Mouse (Mus musculus) urinary bladder, postnatal 25 days (tissue): ENCODE data around the gene Aaed1.
A peak's percentile ranks its signal among the peaks of the same experiment; 100 is the strongest.

Source experiments
- DNase-seq: peaks from one replicate; pipeline ENCODE4 v3.0.0; 2022; ENCODE audit warnings: low spot score

Aaed1 gene

GRCm38 (mm10) chr13:64248775-64249524, 63.6 kb downstream of the Aaed1 start:
- peak; percentile 93 for DNase-seq

DNA sequence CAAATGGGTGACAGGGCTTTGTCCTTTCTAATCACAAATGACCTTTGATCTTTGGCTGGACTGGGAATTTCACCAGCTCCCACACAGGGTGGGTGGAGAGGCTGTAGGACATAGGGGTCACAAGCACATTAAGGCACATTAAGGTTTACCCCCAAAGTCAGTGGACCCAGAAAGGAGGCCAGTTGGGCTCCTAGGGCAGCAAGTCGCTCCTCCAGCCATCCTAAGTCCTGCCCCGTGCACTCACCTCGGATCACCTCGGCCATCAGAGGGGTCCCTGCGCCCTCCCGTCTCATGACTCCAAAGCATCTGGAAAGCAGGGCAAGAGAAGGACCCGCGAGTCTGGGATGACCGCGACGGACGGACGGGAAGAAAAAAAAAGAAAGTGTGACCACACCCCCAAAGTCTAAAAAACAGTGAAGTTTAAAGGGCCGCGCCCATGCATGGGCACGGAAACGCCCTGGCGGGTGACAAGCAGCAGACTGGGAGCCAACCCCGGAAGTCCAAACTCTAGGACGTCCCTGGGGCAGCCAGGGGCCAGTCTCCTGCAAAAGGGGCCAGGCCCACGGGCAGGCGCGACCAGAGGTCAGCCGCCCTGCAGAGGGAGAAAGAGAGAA, 64.2 kb downstream of the Aaed1 start:
- DNase-seq, result peak; percentile 44

- no peak for DNase-seq
These were observed 66.4 kb downstream of the Aaed1 start for GRCm38 (mm10) chr13:64246106-64246505.

DNA sequence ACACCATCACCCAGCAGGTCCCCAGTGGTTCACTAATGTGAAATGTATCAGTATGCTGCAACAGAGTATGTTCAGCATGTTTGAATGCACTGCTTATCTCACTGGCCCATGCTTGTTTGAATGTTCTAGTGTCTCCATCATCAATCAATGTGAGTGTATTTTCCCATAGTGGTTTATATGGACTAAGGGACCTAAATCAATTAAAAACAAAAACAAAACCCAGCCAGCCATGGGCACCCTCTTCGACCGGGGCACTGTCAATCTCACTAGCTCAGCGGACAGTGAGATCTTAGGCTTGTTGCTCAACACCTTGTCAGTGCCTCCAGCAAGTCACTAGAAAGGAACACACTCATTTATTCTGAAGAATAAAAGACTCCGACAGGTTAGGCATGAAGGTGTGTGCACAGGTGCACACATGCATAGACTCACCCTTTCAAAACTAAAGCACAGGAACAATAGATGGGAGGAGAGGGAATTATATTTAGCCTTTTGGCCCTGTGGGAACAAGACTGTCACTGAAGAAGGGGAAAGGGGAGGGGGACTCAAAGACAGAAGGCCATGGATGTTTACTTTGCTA, 67.7 kb downstream of the Aaed1 start:
- no peak for DNase-seq

DNA sequence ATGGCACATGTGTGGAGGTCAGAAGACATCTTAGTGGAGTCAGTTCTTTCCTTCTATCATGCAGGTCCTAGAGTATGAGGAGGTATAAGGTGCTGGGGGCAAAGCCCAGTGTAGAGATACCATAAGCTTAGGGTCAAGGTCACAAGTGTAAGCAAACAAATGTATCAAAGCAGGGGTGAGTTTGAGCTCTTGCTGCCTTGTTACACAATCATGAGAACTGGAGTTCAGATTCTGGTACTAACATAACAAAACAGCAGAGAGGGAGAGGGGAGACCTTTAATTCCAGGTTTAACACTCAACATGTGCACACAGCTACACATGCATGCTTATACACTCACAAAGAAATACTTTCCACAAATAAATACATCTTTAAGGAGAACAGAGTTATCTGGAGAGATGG, 69.8 kb downstream of the Aaed1 start:
- no peak for DNase-seq

- no peak for DNase-seq
These were observed 71.9 kb downstream of the Aaed1 start for GRCm38 (mm10) chr13:64240626-64241025.

DNA sequence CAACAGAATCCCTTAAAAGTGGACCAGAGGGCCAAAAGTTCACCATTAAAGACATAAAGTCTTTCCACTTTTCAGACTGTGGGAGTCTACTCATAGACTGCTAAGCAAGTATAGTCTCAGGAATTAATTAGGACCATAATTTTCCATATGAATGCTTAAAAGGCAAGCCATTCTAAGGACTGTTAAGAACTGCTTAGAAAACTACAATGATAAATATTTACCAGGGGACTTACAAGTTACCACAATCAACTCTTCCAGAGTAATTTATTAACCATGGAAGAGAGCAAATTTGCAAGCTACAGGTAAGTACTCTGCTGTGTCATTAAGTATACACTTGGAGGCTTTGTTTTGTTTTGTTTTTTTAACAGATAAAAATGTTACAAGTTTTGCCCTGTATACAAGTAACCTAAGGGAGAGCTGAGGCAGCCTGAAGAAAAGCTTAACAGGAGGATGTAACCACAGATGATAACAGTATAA, 74.8 kb downstream of the Aaed1 start:
- no peak for DNase-seq

GRCm38 (mm10) chr13:64237000-64237680, 75.4 kb downstream of the Aaed1 start:
- DNase-seq, result no peak

GRCm38 (mm10) chr13:64235777-64236176, 76.7 kb downstream of the Aaed1 start:
- no peak for DNase-seq

GRCm38 (mm10) chr13:64235062-64235715, 77.3 kb downstream of the Aaed1 start:
- no peak for DNase-seq

GRCm38 (mm10) chr13:64233139-64233538, 79.4 kb downstream of the Aaed1 start:
- DNase-seq, result no peak

GRCm38 (mm10) chr13:64226725-64227124, 85.8 kb downstream of the Aaed1 start:
- DNase-seq, result no peak

DNA sequence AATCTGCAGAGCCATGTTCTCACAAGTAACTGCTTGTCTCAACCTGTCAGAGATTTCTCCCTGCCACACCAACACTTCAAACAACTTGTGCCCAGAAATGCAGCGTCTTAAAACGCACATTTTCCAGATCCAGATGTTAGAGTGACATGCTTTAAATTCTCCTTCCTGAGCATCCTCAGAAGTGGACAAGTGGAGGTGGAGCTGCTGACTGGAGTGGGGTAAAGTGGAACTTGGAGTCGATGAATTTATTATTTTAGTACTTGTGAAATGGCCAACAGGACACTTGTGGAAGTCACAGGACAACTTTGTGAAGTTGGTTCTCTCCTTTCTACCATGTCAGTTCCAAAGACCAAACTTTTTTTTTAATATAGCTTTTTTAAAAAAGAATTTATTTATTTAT, 86.8 kb downstream of the Aaed1 start:
- DNase-seq, result no peak
